Mouse (Mus musculus) lung, postnatal 0 days (tissue): ENCODE data around the gene Ccdc85c.
A peak's percentile ranks its signal among the peaks of the same experiment; 100 is the strongest.

Experiments used
- CTCF ChIP-seq: IDR thresholded peaks from 2 replicates; pipeline ENCODE4 v1.5.1; 2016; ENCODE audit warnings: antibody characterized with exemption, mild to moderate bottlenecking
- EP300 ChIP-seq: IDR thresholded peaks from 2 replicates; pipeline ENCODE4 v1.6.1; 2016; ENCODE audit warnings: antibody characterized with exemption, mild to moderate bottlenecking, control low read depth

DNA sequence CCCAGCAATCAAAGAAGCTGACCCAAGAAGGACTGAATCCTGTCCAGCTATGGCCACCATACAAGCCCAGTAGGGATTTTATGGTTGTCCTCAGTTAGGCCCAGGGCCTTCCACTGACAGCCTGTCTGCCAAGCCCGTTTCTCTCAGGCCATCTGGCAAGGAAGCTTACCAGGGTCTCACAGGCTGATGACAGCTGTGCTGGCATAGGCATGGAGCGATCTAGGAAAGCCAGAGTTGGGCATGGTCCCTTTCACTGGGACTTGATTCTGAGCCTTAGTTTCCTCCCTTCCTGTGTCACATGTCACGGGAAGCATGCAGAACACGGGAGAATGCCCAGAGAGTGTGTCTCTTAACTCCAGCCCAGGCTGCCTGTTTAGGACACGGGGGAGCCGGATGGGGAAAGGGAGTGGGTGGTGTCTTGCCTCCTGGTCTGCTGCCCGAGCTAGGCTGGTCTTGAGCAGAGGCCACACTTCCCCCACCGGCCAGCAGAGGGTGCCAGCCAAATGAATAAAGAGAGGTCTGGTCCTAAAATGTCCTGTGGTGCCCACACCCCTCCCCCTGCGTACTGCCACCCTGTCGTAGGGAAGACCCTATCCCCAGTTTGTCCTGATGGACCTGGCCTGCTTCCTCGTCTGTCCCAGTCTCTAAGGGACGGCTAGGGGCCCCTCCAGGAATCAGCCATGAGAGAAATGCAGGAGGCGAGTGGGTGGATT, 66.3 kb downstream of the Ccdc85c start:
- TF ChIP-seq CTCF (peak; percentile 89), EP300 (no peak)
